Mouse (Mus musculus) forebrain, postnatal 0 days (tissue): ENCODE measurements around the gene Lrp2. TPM values are rescaled to one million over a fixed set of nuclear protein-coding genes. Genes with fewer than 3 reads are reported as not detected.

Experiments used
- ATAC-seq: fragments of 200-750 bp; cut with Nextera tagmentation; 2 replicates; pipeline ENCODE4 v1.8.0; 2017; ENCODE audit warnings: mild to moderate bottlenecking, moderate library complexity
- DNase-seq: peaks from one replicate; pipeline ENCODE4 v3.0.0-alpha.2; 2015
- H3K27ac ChIP-seq: fragments of 300-500 bp; sonication (generic); 2 replicates; pipeline ENCODE4 v1.5.1; 2014; ENCODE audit warnings: low read depth, mild to moderate bottlenecking, antibody characterized with exemption, low read length, moderate library complexity, mixed read lengths
- H3K27me3 ChIP-seq: fragments of 300-500 bp; sonication (generic); 2 replicates; pipeline ENCODE4 v1.6.1; 2014; ENCODE audit warnings: mild to moderate bottlenecking, low read length, mixed read lengths; ENCODE audit not compliant: insufficient read depth
- H3K36me3 ChIP-seq: fragments of 300-500 bp; sonication (generic); 2 replicates; pipeline ENCODE4 v1.6.1; 2014; ENCODE audit warnings: mild to moderate bottlenecking, moderate library complexity; ENCODE audit not compliant: insufficient read depth
- H3K4me1 ChIP-seq: fragments of 300-500 bp; sonication (generic); 2 replicates; pipeline ENCODE4 v1.6.1; 2014; ENCODE audit warnings: antibody characterized with exemption; ENCODE audit not compliant: insufficient read depth
- H3K4me2 ChIP-seq: fragments of 300-500 bp; sonication (generic); 2 replicates; pipeline ENCODE4 v1.6.1; 2014; ENCODE audit warnings: low read depth, mild to moderate bottlenecking, moderate library complexity
- H3K4me3 ChIP-seq: fragments of 300-500 bp; sonication (generic); 2 replicates; pipeline ENCODE4 v1.5.1; 2014; ENCODE audit warnings: low read depth, low read length, mixed read lengths
- H3K9ac ChIP-seq: fragments of 300-500 bp; sonication (generic); 2 replicates; pipeline ENCODE4 v1.6.1; 2014; ENCODE audit warnings: mild to moderate bottlenecking
- H3K9me3 ChIP-seq: fragments of 300-500 bp; sonication (generic); 2 replicates; pipeline ENCODE4 v1.6.1; 2016; ENCODE audit warnings: low read length
- CTCF ChIP-seq: sonication (generic); IDR thresholded peaks from 2 replicates; pipeline ENCODE4 v1.5.1; 2016; ENCODE audit warnings: antibody characterized with exemption, control low read depth, low read depth
- WGBS: fragments of 180-500 bp; shearing (Covaris S2); extraction: QIAGEN DNeasy Blood & Tissue Kit; methylation state at CpG from one replicate; pipeline ENCODE4 v1.1.7; 2014; 5-methylcytosine and 5-hydroxymethylcytosine counted together
- polyA plus RNA-seq: library from polyadenylated mRNA; unstranded; fragments of >200 nt; fragmentation: Nextera tagmentation; extraction: Ambion mirVana; gene quantifications from 2 replicates; pipeline ENCODE4 v1.2.1, GENCODE M21; 2015
- total RNA-seq: library from RNA; depleted of rRNA; stranded (reverse); fragments of >200 nt; gene quantifications from 2 replicates; pipeline ENCODE4 v1.2.3, GENCODE M21; 2014; rRNA removed

Gene Lrp2
- total and polyA plus RNA-seq, 2 experiments from 2014 or later, result 0.15 to 1.3 TPM

DNA sequence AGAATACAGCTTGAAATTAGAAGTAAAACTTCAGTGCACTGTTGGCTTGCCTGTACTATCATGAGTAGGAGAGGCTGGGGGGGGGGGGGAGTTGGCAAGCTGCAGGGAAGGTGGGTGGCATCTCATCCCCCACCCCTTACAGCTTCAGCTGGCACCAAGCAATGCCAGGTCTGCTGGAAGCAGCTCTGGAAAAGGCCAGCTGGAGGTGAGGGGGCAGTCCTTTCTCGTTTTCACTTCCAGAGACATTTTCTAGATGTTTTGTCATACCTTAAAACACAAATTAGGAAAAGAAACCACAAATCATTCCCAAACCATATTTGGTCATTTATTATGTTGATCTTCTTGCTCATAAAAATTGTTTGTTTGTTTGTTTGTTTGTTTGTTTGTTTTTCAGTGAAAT is 206.1 kb downstream of the Lrp2 start:
- no peak for TF ChIP-seq CTCF
- H3K4me3 ChIP-seq, result no peak overlapping the region
- ATAC-seq (no peak), DNase-seq (no peak)
- no peak overlapping the region for H3K9ac ChIP-seq
- no peaks in the 10 kb centered on the region for H3K27me3 ChIP-seq
- H3K9me3 ChIP-seq, result no peaks in the 10 kb centered on the region
- no peak overlapping the region for H3K4me2 ChIP-seq
- H3K4me1 ChIP-seq, result no peaks in the 10 kb centered on the region
- 38% methylated on average over 1 of the region's 1 CpGs for WGBS
- no peak overlapping the region for H3K27ac ChIP-seq
- no peaks in the 10 kb centered on the region for H3K36me3 ChIP-seq

DNA sequence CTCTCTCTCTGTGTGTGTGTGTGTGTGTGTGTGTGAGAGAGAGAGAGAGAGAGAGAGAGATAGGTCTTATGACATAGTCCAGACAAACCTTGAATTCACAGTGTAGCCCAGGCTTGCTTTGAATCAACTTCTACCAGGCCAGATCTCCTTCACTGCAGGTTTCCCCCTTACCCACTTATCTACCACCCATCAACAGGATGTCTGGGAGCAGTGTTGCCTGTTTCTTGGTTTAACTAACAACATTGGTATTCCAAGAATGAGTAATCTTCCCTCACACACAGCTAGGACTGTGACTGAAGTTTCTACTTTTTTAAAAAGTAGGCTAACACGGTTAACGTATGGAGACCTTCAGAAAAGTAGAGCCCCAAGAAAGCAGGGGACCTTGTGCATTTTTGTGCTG is 209.1 kb downstream of the Lrp2 start:
- H3K4me3 ChIP-seq, result no peak overlapping the region
- no peak overlapping the region for H3K9ac ChIP-seq
- WGBS, result 90% methylated on average over 2 of the region's 2 CpGs
- TF ChIP-seq CTCF, result no peak
- no peaks in the 10 kb centered on the region for H3K9me3 ChIP-seq
- H3K36me3 ChIP-seq, result no peaks in the 10 kb centered on the region
- no peak overlapping the region for H3K27ac ChIP-seq
- no peaks in the 10 kb centered on the region for H3K4me1 ChIP-seq
- H3K4me2 ChIP-seq, result no peak overlapping the region
- ATAC-seq, result no peak
- no peak for DNase-seq
- H3K27me3 ChIP-seq, result no peaks in the 10 kb centered on the region

Other genes with a start within 250 kb of the Lrp2 start
- gene Abcb11, start 243.4 kb downstream of the Lrp2 start, total RNA-seq, result 0.10 and 0.15 TPM in 2 replicates
- 0.05 and 0.10 TPM in 2 replicates for gene Abcb11, start 243.4 kb downstream of the Lrp2 start, polyA plus RNA-seq
- under 0.01 TPM in 1 of 2 replicates, not detected in the other for gene Dhrs9, start 205.6 kb downstream of the Lrp2 start, total RNA-seq
- gene Dhrs9, start 205.6 kb downstream of the Lrp2 start, polyA plus RNA-seq, result not detected in 2 replicates
- 22.7 and 34.4 TPM in 2 replicates for gene Bbs5, start 61.1 kb upstream of the Lrp2 start, total RNA-seq
- gene Bbs5, start 61.1 kb upstream of the Lrp2 start, polyA plus RNA-seq, result 17.9 and 23.4 TPM in 2 replicates
- gene Klhl41, start 84.1 kb upstream of the Lrp2 start, total RNA-seq, result 0.10 and 0.15 TPM in 2 replicates
- 0.10 and 0.13 TPM in 2 replicates for gene Klhl41, start 84.1 kb upstream of the Lrp2 start, polyA plus RNA-seq
- 21.3 and 24.4 TPM in 2 replicates for gene Fastkd1, start 127.5 kb upstream of the Lrp2 start, total RNA-seq
- 8.8 and 12.7 TPM in 2 replicates for gene Fastkd1, start 127.5 kb upstream of the Lrp2 start, polyA plus RNA-seq
- 13.2 and 18.7 TPM in 2 replicates for gene Ppig, start 136.5 kb upstream of the Lrp2 start, total RNA-seq
- gene Ppig, start 136.5 kb upstream of the Lrp2 start, polyA plus RNA-seq, result 88.0 and 125 TPM in 2 replicates
- gene Ccdc173, start 203.5 kb upstream of the Lrp2 start, total RNA-seq, result 1.3 and 2.8 TPM in 2 replicates
- 1.2 and 1.4 TPM in 2 replicates for gene Ccdc173, start 203.5 kb upstream of the Lrp2 start, polyA plus RNA-seq
- 39.2 and 40.8 TPM in 2 replicates for gene Phospho2, start 203.6 kb upstream of the Lrp2 start, total RNA-seq
- 29.8 and 32.3 TPM in 2 replicates for gene Phospho2, start 203.6 kb upstream of the Lrp2 start, polyA plus RNA-seq
- 163 and 199 TPM in 2 replicates for gene Klhl23, start 235.9 kb upstream of the Lrp2 start, total RNA-seq
- gene Klhl23, start 235.9 kb upstream of the Lrp2 start, polyA plus RNA-seq, result 43.0 and 87.2 TPM in 2 replicates